Mouse (Mus musculus) lung, adult 2 months (tissue): ENCODE results near the gene Eif5a. TPM values are rescaled to one million over a fixed set of nuclear protein-coding genes. Genes with fewer than 3 reads are reported as not detected.

Experiments used
- DNase-seq: peaks from one replicate; pipeline ENCODE4 v3.0.0; 2022
- H3K4me1 ChIP-seq: fragments of 200-500 bp; 2 replicates; pipeline ENCODE4 v1.6.1; 2011; ENCODE audit warnings: low read length; ENCODE audit not compliant: control insufficient read depth, insufficient read depth
- H3K4me3 ChIP-seq: fragments of 200-500 bp; replicated peaks from 2 replicates; pipeline ENCODE3; 2011; ENCODE audit warnings: low read depth, mild to moderate bottlenecking, control low read depth, low read length; ENCODE audit errors: extremely low read depth
- CTCF ChIP-seq: fragments of 200-500 bp; IDR thresholded peaks from 2 replicates; pipeline ENCODE4 v1.5.1; 2011; ENCODE audit warnings: mild to moderate bottlenecking, low read length, control low read depth; ENCODE audit not compliant: insufficient read depth
- POLR2A ChIP-seq: fragments of 200-500 bp; IDR thresholded peaks from 2 replicates; pipeline ENCODE4 v1.6.1; 2011; ENCODE audit warnings: low read depth, mild to moderate bottlenecking, control low read depth, low read length, borderline replicate concordance; ENCODE audit errors: extremely low read depth
- WGBS: fragments of 180-500 bp; shearing (Covaris S2); methylation state at CpG from one replicate; pipeline ENCODE4 v1.1.7; 2018; 5-methylcytosine and 5-hydroxymethylcytosine counted together
- polyA plus RNA-seq: library from polyadenylated mRNA; depleted of rRNA; stranded (reverse); fragments of >200 nt; gene quantifications from 2 replicates; pipeline ENCODE4 v1.2.3, GENCODE M21; 2012

The Eif5a gene
- polyA plus RNA-seq, 1 experiment, result 372 TPM

- Histone ChIP-seq H3K4me1 (peaks cover 7% of the 10 kb centered on the region), H3K4me3 (no peak overlapping the region)
- no peak for DNase-seq
- WGBS, result 86% methylated on average over 18 of the region's 18 CpGs
- TF ChIP-seq CTCF, result no peak
- no peak for TF ChIP-seq POLR2A
These were observed 24.5 kb upstream of the Eif5a start for GRCm38 (mm10) chr11:69945997-69946891.

DNA sequence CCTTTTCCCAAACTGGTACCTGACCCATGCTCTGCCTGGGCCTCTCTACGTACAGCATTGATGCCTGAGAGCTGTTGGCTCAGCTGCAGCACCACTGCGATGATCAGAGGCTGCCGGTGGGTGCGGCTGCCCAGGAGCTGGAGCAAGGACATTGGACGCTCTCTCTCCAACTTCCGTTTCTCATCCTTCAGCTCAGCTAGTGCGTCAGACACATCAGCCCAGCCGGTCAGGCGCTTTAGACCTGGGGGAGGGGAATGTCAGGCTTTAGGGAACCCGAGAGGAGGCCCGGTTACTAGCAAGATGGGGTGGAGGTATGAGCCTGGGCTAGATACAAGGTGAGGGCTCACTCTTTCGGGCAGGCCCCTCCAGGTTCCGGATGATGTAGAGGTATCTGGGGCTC lies 23.5 kb upstream of the Eif5a start:
- Histone ChIP-seq H3K4me3 (no peak overlapping the region), H3K4me1 (peaks cover 7% of the 10 kb centered on the region)
- 71% methylated on average over 13 of the region's 13 CpGs for WGBS
- no peak for TF ChIP-seq CTCF
- TF ChIP-seq POLR2A, result no peak
- no peak for DNase-seq

- DNase-seq, result no peak
- TF ChIP-seq POLR2A (no peak), CTCF (no peak)
- Histone ChIP-seq H3K4me1 (no peaks in the 10 kb centered on the region), H3K4me3 (no peak overlapping the region)
- 81% methylated on average over 4 of the region's 4 CpGs for WGBS
These were observed 19.2 kb upstream of the Eif5a start for GRCm38 (mm10) chr11:69940962-69941361.

- 95% methylated on average over 17 of the region's 17 CpGs for WGBS
- TF ChIP-seq CTCF (no peak), POLR2A (no peak)
- Histone ChIP-seq H3K4me3 (no peak overlapping the region), H3K4me1 (peaks cover 2% of the 10 kb centered on the region; the same call in 1 of the 2 replicates)
- no peak for DNase-seq
These were observed 18.0 kb upstream of the Eif5a start for GRCm38 (mm10) chr11:69939731-69940130.

GRCm38 (mm10) chr11:69939181-69939580 lies 17.4 kb upstream of the Eif5a start:
- 55% methylated on average over 5 of the region's 5 CpGs for WGBS
- no peak for DNase-seq
- no peak for TF ChIP-seq POLR2A
- TF ChIP-seq CTCF, result no peak
- Histone ChIP-seq H3K4me3 (no peak overlapping the region), H3K4me1 (peaks cover 4% of the 10 kb centered on the region)

- no peak for DNase-seq
- no peak for TF ChIP-seq POLR2A
- TF ChIP-seq CTCF, result no peak
- Histone ChIP-seq H3K4me3 (no peak overlapping the region), H3K4me1 (peaks cover 4% of the 10 kb centered on the region)
- 45% methylated on average over 9 of the region's 9 CpGs for WGBS
These were observed 16.7 kb upstream of the Eif5a start for GRCm38 (mm10) chr11:69938401-69938979.

DNA sequence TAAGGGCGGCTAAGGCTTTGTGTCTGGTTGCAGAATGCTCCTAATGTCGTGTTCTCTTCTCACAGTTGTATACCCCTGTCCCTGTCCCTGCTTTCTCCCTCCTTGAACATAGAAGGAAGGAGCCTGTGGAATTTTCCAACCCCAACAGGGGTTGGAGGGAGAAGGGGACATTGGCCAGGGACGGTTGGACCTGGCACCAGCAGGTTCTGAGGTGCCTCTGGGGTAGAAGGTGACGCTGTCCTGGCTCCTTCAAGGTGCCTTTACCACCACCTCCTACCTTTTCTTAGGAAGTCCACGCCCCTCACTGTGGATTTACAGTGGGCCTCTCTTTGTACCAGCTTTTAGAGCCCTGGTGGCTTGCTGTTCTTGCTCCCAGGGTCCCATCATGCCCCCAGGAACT lies 16.1 kb upstream of the Eif5a start:
- Histone ChIP-seq H3K4me3 (no peak overlapping the region), H3K4me1 (peaks cover 4% of the 10 kb centered on the region)
- DNase-seq, result no peak
- 80% methylated on average over 5 of the region's 5 CpGs for WGBS
- no peak for TF ChIP-seq CTCF
- no peak for TF ChIP-seq POLR2A

DNA sequence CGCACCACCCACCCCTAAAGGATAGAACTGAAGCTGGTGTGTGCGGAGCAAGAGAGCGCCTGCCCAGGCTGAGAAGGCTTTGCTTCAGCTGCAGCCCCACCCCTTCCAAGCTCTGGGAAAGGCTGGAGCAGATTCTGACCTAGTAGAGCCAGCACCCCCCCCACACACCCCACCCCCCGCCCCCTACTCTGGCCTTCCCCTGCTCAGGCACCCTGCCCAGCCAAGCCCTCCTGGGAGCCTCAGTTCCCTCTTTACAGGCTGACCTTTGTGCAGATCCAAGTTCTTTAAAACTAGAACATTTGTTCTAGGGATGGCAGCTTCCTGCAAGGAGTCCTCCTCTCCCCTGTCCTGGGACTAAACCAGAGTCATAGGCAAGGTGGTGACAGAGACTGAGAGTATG lies 15.6 kb upstream of the Eif5a start:
- WGBS, result 39% methylated on average over 4 of the region's 4 CpGs

GRCm38 (mm10) chr11:69936714-69937347 lies 15.1 kb upstream of the Eif5a start:
- no peak overlapping the region for H3K4me3 ChIP-seq
- 31% methylated on average over 9 of the region's 9 CpGs for WGBS

More for the DNA sequence above, 15.6 kb upstream of the Eif5a start:
- no peak for DNase-seq
- Histone ChIP-seq H3K4me3 (no peak overlapping the region), H3K4me1 (peaks cover 4% of the 10 kb centered on the region)
- TF ChIP-seq POLR2A, result no peak
- no peak for TF ChIP-seq CTCF

GRCm38 (mm10) chr11:69936156-69936555 lies 14.4 kb upstream of the Eif5a start:
- Histone ChIP-seq H3K4me3 (no peak overlapping the region), H3K4me1 (peaks cover 4% of the 10 kb centered on the region)
- TF ChIP-seq CTCF (no peak), POLR2A (no peak)
- DNase-seq, result no peak
- 2% methylated on average over 29 of the region's 30 CpGs for WGBS

More at GRCm38 (mm10) chr11:69936714-69937347, 15.1 kb upstream of the Eif5a start:
- no peak for DNase-seq
- H3K4me1 ChIP-seq, result peaks cover 4% of the 10 kb centered on the region
- TF ChIP-seq POLR2A (no peak), CTCF (no peak)
